Mouse (Mus musculus) hindbrain, embryonic 13.5 days (tissue): Measurements from ENCODE around the gene Lrrc55. TPM values are rescaled to one million over a fixed set of nuclear protein-coding genes. Genes with fewer than 3 reads are reported as not detected.

ENCODE experiments used
- ATAC-seq: fragments of 200-750 bp; cut with Nextera tagmentation; 2 replicates; pipeline ENCODE4 v1.8.0; 2017; ENCODE audit warnings: moderate TSS enrichment; ENCODE audit not compliant: low FRiP score
- H3K27ac ChIP-seq: fragments of 300-500 bp; sonication (generic); 2 replicates; pipeline ENCODE4 v1.5.1; 2015; ENCODE audit warnings: inconsistent platforms, mild to moderate bottlenecking, moderate library complexity
- H3K27me3 ChIP-seq: fragments of 300-500 bp; sonication (generic); 2 replicates; pipeline ENCODE4 v1.6.1; 2015; ENCODE audit warnings: mild to moderate bottlenecking, inconsistent platforms
- H3K36me3 ChIP-seq: fragments of 300-500 bp; sonication (generic); 2 replicates; pipeline ENCODE4 v1.6.1; 2015; ENCODE audit warnings: mild to moderate bottlenecking, inconsistent platforms
- H3K4me1 ChIP-seq: fragments of 300-500 bp; sonication (generic); replicated peaks from 2 replicates; pipeline ENCODE4 v1.6.1; 2015; ENCODE audit warnings: inconsistent platforms
- H3K4me2 ChIP-seq: fragments of 300-500 bp; sonication (generic); 2 replicates; pipeline ENCODE4 v1.6.1; 2015; ENCODE audit warnings: inconsistent platforms, mild to moderate bottlenecking, moderate library complexity
- H3K4me3 ChIP-seq: fragments of 300-500 bp; sonication (generic); 2 replicates; pipeline ENCODE4 v1.5.1; 2015; ENCODE audit warnings: mild to moderate bottlenecking, inconsistent platforms
- H3K9ac ChIP-seq: fragments of 300-500 bp; sonication (generic); 2 replicates; pipeline ENCODE4 v1.6.1; 2015; ENCODE audit warnings: mild to moderate bottlenecking, inconsistent platforms
- H3K9me3 ChIP-seq: fragments of 300-500 bp; sonication (generic); 2 replicates; pipeline ENCODE4 v1.6.1; 2016; ENCODE audit warnings: inconsistent platforms
- WGBS: fragments of 180-500 bp; shearing (Covaris S2); methylation state at CpG from one replicate; pipeline ENCODE4 v1.1.7; 2015; 5-methylcytosine and 5-hydroxymethylcytosine counted together
- polyA plus RNA-seq: library from polyadenylated mRNA; unstranded; fragments of >200 nt; fragmentation: Nextera tagmentation; extraction: Ambion mirVana; gene quantifications from 2 replicates; pipeline ENCODE4 v1.2.1, GENCODE M21; 2015

Gene Lrrc55
- polyA plus RNA-seq, 1 experiment from 2014 or later, result 6.9 TPM

- Histone ChIP-seq H3K36me3 (no peaks in the 10 kb centered on the region), H3K27ac (no peak overlapping the region), H3K9ac (no peak overlapping the region), H3K9me3 (no peaks in the 10 kb centered on the region), H3K27me3 (no peaks in the 10 kb centered on the region), H3K4me2 (no peak overlapping the region), H3K4me3 (peak overlapping the region; percentile 7; the same call in 1 of the 2 replicates), H3K4me1 (no peaks in the 10 kb centered on the region)
- 32% methylated on average over 2 of the region's 2 CpGs for WGBS
- ATAC-seq, result no peak
Observed at GRCm38 (mm10) chr2:85138143-85138542, 58.9 kb downstream of the Lrrc55 start.

- no peak for ATAC-seq
- peak overlapping the region; percentile 16; the same call in 1 of the 2 replicates for H3K4me3 ChIP-seq
- no peaks in the 10 kb centered on the region for H3K9me3 ChIP-seq
- no peaks in the 10 kb centered on the region for H3K36me3 ChIP-seq
- no peak overlapping the region for H3K4me2 ChIP-seq
- no peak overlapping the region for H3K27ac ChIP-seq
- H3K27me3 ChIP-seq, result no peaks in the 10 kb centered on the region
- WGBS, result 72% methylated on average over 10 of the region's 10 CpGs
- no peaks in the 10 kb centered on the region for H3K4me1 ChIP-seq
- 0 out of 2 replicates have a peak overlapping the region, but pooled peaks have one; percentile 26 for H3K9ac ChIP-seq
Observed at GRCm38 (mm10) chr2:85137601-85138140, 59.3 kb downstream of the Lrrc55 start.

DNA sequence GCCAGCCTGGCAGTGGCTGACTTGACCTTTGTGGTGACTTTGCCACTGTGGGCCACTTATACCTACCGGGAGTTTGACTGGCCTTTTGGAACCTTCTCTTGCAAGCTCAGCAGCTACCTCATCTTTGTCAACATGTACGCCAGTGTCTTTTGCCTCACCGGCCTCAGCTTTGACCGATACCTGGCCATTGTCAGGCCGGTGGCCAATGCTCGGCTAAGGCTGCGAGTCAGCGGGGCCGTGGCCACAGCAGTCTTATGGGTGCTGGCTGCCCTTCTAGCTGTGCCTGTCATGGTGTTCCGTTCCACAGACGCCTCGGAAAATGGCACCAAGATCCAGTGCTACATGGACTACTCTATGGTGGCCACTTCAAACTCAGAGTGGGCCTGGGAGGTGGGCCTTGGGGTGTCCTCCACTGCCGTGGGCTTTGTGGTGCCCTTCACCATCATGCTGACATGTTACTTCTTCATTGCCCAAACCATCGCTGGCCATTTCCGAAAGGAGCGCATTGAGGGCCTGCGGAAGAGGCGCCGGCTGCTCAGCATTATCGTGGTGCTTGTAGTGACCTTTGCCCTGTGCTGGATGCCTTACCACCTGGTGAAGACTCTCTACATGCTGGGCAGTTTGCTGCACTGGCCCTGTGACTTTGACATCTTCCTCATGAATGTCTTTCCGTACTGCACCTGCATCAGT is 60.0 kb downstream of the Lrrc55 start:
- Histone ChIP-seq H3K4me3 (peak overlapping the region; percentile 16), H3K9ac (0 out of 2 replicates have a peak overlapping the region, but pooled peaks have one; percentile 4), H3K36me3 (no peaks in the 10 kb centered on the region), H3K27me3 (no peaks in the 10 kb centered on the region), H3K4me1 (no peaks in the 10 kb centered on the region), H3K9me3 (no peaks in the 10 kb centered on the region), H3K4me2 (no peak overlapping the region), H3K27ac (no peak overlapping the region)
- 86% methylated on average over 21 of the region's 21 CpGs for WGBS
- no peak for ATAC-seq

DNA sequence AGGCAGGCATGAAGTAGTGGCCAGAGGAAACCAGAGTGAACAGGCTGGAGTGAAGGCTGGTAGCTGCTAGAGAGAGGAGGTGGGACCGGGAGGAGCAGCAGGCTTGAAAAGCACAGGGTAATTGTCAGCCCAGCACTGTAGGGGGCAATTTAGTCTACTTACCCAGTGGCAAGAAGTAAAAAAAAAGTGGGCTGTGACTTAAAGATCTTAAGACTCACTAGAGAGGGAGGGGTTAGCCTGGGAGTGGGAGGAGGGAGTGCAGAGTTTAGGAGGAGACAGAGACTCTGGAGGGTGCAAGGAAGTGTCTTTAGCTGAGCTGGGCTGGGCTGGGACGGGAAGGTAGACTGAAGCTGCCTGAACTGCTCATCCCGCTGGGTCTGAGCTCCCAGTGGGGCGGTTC is 60.9 kb downstream of the Lrrc55 start, which contains the start of gene Aplnr:
TSS of gene Aplnr (plus strand) at position 137 of the 400 bp plus-strand sequence.
- Histone ChIP-seq H3K27ac (no peak within 1 kb of the TSS), H3K36me3 (no peaks in the 10 kb centered on the region), H3K9ac (0 out of 2 replicates have a peak within 1 kb of the TSS, but pooled peaks have one; percentile 4), H3K4me2 (no peak within 1 kb of the TSS), H3K9me3 (no peaks in the 10 kb centered on the region), H3K4me1 (no peaks in the 10 kb centered on the region), H3K4me3 (peak within 1 kb of the TSS; percentile 16), H3K27me3 (no peaks in the 10 kb centered on the region)
- WGBS, result 8% methylated on average over 4 of the region's 4 CpGs
- ATAC-seq, result peak; percentile 55; the same call in 1 of the 2 replicates

- Histone ChIP-seq H3K9ac (no peak overlapping the region), H3K9me3 (no peaks in the 10 kb centered on the region), H3K27ac (no peak overlapping the region), H3K27me3 (no peaks in the 10 kb centered on the region), H3K36me3 (no peaks in the 10 kb centered on the region), H3K4me2 (no peak overlapping the region), H3K4me3 (no peak overlapping the region), H3K4me1 (no peaks in the 10 kb centered on the region)
- WGBS, result 68% methylated on average over 1 of the region's 1 CpGs
- no peak for ATAC-seq
Observed at GRCm38 (mm10) chr2:85135099-85135498, 61.9 kb downstream of the Lrrc55 start.

GRCm38 (mm10) chr2:85132204-85132603 is 64.8 kb downstream of the Lrrc55 start:
- no peak for ATAC-seq
- H3K9me3 ChIP-seq, result no peaks in the 10 kb centered on the region
- no peaks in the 10 kb centered on the region for H3K4me1 ChIP-seq
- 63% methylated on average over 2 of the region's 2 CpGs for WGBS
- no peak overlapping the region for H3K4me2 ChIP-seq
- no peak overlapping the region for H3K27ac ChIP-seq
- no peaks in the 10 kb centered on the region for H3K36me3 ChIP-seq
- no peaks in the 10 kb centered on the region for H3K27me3 ChIP-seq
- no peak overlapping the region for H3K4me3 ChIP-seq
- H3K9ac ChIP-seq, result no peak overlapping the region

GRCm38 (mm10) chr2:85131724-85132123 is 65.3 kb downstream of the Lrrc55 start:
- peak; percentile 55; the same call in 1 of the 2 replicates for ATAC-seq
- 10% methylated on average over 1 of the region's 1 CpGs for WGBS
- no peak overlapping the region for H3K4me3 ChIP-seq
- no peak overlapping the region for H3K4me2 ChIP-seq
- H3K9ac ChIP-seq, result no peak overlapping the region
- H3K27ac ChIP-seq, result no peak overlapping the region
- H3K9me3 ChIP-seq, result no peaks in the 10 kb centered on the region
- H3K27me3 ChIP-seq, result no peaks in the 10 kb centered on the region
- H3K4me1 ChIP-seq, result no peaks in the 10 kb centered on the region
- H3K36me3 ChIP-seq, result no peaks in the 10 kb centered on the region

DNA sequence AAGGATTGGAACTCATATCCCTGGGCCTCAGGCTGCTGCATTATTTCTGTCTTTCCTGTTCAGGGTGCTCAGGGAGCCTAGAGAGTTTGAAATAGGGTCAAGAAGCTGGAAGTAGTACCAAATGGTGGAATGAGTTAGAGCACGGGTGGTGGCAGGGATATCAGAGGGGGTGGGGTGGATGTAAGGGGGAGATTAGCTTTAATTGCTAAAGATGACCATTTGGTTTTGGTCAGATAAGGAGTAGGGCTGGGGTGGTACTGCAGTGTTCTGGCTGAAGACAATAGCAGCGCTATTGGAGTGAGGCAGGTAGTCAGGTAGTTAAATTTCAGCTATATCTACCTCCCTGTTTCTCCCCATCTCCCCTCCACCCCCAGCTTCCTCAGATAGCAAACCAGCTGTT is 65.8 kb downstream of the Lrrc55 start:
- H3K9me3 ChIP-seq, result no peaks in the 10 kb centered on the region
- WGBS, result 23% methylated on average over 2 of the region's 2 CpGs
- no peak overlapping the region for H3K4me2 ChIP-seq
- H3K27ac ChIP-seq, result no peak overlapping the region
- no peak overlapping the region for H3K9ac ChIP-seq
- no peaks in the 10 kb centered on the region for H3K36me3 ChIP-seq
- H3K4me1 ChIP-seq, result no peaks in the 10 kb centered on the region
- no peaks in the 10 kb centered on the region for H3K27me3 ChIP-seq
- H3K4me3 ChIP-seq, result no peak overlapping the region
- ATAC-seq, result no peak

DNA sequence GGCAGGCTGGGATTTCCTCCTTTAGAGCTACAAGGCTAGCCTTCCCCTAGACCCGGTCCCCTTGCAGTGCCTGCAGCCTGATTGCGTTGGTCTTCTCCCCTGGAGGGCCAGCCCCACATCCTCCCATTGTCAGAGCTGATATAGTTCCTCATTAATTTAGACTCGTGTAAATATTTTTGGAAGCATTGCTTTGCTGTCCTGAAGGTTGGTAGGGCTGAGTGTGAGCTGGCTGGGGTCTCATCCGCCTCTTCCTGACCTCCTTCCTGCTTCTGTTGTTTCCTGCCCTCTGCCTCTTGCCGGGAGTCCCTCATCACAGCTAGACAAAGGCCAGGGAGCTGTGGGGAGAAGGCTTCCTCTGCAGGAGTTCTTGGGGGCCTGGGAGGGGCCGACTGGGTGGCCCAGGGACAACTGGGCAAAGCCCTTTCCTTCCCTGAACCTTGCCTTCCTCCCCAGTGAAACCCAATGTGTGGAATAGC is 67.5 kb downstream of the Lrrc55 start:
- no peak for ATAC-seq
- no peaks in the 10 kb centered on the region for H3K36me3 ChIP-seq
- H3K9ac ChIP-seq, result no peak overlapping the region
- H3K27me3 ChIP-seq, result no peaks in the 10 kb centered on the region
- no peak overlapping the region for H3K27ac ChIP-seq
- H3K4me2 ChIP-seq, result no peak overlapping the region
- no peaks in the 10 kb centered on the region for H3K9me3 ChIP-seq
- H3K4me3 ChIP-seq, result no peak overlapping the region
- H3K4me1 ChIP-seq, result no peaks in the 10 kb centered on the region
- WGBS, result 45% methylated on average over 6 of the region's 6 CpGs

DNA sequence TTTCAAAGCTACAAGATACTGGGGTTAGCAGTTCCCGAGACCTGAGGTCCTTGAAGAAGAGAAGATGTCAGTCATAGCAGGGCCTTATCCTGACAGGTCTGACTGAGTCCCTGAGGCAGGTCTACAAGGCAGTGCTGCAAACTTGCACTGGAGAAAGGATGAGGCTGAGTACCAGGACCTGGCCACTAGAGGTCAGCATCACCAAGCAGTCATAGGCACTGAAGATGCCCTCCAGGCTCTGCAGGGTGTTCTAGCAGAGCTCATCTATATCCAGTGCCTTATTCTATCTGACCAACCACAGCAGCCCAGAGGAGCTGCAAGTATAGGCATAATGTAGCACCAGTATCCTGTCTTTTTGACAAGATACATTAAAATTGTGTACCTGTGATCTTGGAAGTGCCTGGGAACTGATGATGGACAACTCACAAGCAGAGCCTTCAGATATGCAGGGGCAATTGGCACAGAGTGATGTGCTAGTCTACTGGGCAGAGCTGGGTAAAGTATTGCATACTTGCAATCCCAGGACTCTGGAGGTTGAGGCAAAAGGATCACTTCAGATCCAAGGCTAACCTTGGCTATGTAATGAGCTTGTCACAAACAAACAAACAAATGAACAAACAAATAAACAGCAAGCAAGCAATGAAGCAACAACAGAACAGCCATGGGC is 73.0 kb downstream of the Lrrc55 start:
- Histone ChIP-seq H3K4me3 (no peak overlapping the region), H3K27ac (no peak overlapping the region), H3K4me2 (no peak overlapping the region), H3K9ac (no peak overlapping the region), H3K36me3 (no peaks in the 10 kb centered on the region), H3K27me3 (no peaks in the 10 kb centered on the region), H3K9me3 (no peaks in the 10 kb centered on the region), H3K4me1 (no peaks in the 10 kb centered on the region)
- WGBS, result 36% methylated on average over 1 of the region's 1 CpGs
- peak; percentile 93 for ATAC-seq

DNA sequence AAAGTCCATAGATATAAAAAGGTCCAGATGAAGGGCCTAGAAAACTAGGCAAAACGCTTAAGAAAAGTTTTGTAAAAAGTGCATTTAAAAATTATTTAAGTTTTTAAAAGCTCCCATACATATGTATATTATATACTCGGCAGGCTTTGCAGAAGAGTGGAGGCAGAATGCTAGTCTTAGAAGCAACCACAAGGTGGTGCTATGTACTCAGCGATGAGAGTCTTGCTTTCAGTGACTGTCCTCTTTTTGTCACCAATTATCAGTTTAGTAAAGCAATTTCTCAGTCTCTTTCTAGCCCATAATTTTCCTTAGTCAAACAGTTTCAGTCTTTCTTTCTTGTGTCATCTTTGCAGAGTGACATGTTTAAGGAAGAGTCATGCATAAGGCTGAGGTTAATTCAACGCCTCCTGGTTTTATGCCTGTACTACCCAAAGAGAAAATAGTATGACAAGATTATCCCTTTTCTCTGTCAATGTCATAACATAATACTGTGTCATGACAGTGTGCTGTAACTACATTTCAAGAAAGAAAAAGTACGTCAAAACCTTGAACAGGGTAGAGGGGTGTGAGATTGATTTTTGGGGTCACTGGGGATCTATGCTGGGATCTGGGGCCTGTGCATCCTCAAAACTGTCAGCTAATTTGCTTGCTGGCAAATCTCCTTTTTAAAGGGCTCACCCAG is 73.7 kb downstream of the Lrrc55 start:
- Histone ChIP-seq H3K4me1 (no peaks in the 10 kb centered on the region), H3K36me3 (no peaks in the 10 kb centered on the region), H3K9me3 (no peaks in the 10 kb centered on the region), H3K9ac (no peak overlapping the region), H3K27ac (no peak overlapping the region), H3K4me2 (no peak overlapping the region), H3K4me3 (no peak overlapping the region), H3K27me3 (no peaks in the 10 kb centered on the region)
- WGBS, result 32% methylated on average over 5 of the region's 5 CpGs
- ATAC-seq, result peak; percentile 87
